11 mouse cellular contexts compared by ENCODE assay signal in the genomic region with DNA sequence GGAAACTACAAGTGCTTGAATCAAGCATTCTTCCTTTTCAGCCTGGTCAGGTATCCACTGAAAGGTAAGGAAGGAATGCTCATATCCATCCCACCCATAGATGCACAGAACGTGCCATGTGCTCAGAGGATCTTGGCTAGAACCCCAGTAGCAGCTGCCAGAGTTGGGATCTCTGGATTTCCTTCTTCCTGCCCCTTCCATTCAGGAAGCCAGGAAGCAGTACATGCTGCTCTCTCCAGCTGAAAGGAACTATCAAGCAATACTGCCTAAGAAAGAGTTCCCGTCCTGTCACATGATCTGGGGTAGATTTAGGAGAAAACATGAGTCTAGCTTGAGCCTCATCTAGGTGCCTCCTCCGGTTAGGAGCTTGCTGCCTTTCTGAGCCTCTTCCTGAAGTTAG.
"Had no signal": no experiment of that assay in that cellular context is flagged by ENCODE, and none has a peak within 500 bp of the region (broad histone marks: within the 10 kb centered on the region; RNA-seq: fewer than 3 reads in every experiment).

No protein-coding gene starts in this region.

- H3K36me3 ChIP-seq: limb, embryonic 15.5 days; liver, embryonic 12.5 days; neural tube, embryonic 15.5 days had no signal

- DNase-seq: midbrain, embryonic 14.5 days; thymus, postnatal 4 days had no signal

- H3K9me3 ChIP-seq: limb, embryonic 15.5 days; liver, embryonic 12.5 days; neural tube, embryonic 15.5 days had no signal

- ATAC-seq: hindbrain, embryonic 16.5 days; inflammation-experienced regulatory T-cells, adult 6 months; intestine, postnatal 0 days; liver, embryonic 12.5 days had no signal

- H3K4me1 ChIP-seq: liver, embryonic 12.5 days; neural tube, embryonic 15.5 days had no signal

- H3K9ac ChIP-seq: limb, embryonic 15.5 days; liver, embryonic 12.5 days; neural tube, embryonic 15.5 days had no signal

- H3K27ac ChIP-seq: left cerebral cortex, adult 2 months; limb, embryonic 15.5 days; liver, embryonic 12.5 days; neural tube, embryonic 15.5 days; stomach, postnatal 0 days had no signal

- H3K4me2 ChIP-seq: limb, embryonic 15.5 days; liver, embryonic 12.5 days; neural tube, embryonic 15.5 days had no signal

- H3K4me3 ChIP-seq: left cerebral cortex, adult 2 months; limb, embryonic 15.5 days; liver, embryonic 12.5 days; myocyte; neural tube, embryonic 15.5 days had no signal

- H3K27me3 ChIP-seq: limb, embryonic 15.5 days; liver, embryonic 12.5 days; neural tube, embryonic 15.5 days had no signal
